Mouse (Mus musculus): ENCODE results near the gene Trf. TPM values are rescaled to one million over a fixed set of nuclear protein-coding genes. Genes with fewer than 3 reads are reported as not detected.
A peak's percentile ranks its signal among the peaks of the same experiment; 100 is the strongest.

The Trf gene
- polyA plus RNA-seq, 1 experiment from 2014 or later = 10.5 TPM

DNA sequence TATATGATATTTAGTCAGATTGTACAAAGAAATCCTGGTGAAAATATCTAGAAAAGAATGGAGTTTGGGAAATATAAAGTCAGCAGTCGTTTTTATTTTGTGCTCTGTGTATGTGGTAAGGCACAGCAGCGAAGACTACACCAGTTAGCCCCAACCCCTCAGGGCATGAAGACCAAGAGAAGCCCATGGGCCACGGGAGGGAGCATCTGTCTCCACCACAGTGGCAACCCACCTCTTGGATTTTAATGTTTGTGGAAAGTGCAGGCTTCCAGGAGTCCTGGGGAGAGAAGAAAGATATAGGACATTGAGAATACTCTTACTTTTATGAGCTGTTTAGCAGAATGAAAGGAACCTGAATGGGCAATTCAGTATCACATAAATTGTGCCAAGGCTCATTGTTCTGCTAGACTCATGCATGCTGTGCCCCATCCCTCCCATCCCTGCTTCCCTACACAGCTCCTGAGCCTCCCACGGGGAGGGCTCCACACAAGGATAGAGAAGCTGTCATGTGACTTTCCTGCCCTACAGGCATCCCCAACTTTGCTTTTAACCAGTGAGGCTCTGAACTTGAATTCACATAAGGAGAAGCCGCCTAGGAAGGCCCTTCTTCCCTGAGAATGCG, 21.3 kb downstream of the Trf start:
- Histone ChIP-seq H3K4me1 (no peaks in the 10 kb centered on the region), H3K4me3 (no peak overlapping the region), H3K27me3 (ENCODE audit: low read depth, poor library complexity, severe bottlenecking) (no peaks in the 10 kb centered on the region), H3K36me3 (no peaks in the 10 kb centered on the region), H3K9me3 (replicated peaks) (no peaks in the 10 kb centered on the region), H3K27ac (no peak overlapping the region)
- 62% methylated on average over 6 of the region's 6 CpGs for WGBS
- DNase-seq (ENCODE audit: low spot score) = no peak

DNA sequence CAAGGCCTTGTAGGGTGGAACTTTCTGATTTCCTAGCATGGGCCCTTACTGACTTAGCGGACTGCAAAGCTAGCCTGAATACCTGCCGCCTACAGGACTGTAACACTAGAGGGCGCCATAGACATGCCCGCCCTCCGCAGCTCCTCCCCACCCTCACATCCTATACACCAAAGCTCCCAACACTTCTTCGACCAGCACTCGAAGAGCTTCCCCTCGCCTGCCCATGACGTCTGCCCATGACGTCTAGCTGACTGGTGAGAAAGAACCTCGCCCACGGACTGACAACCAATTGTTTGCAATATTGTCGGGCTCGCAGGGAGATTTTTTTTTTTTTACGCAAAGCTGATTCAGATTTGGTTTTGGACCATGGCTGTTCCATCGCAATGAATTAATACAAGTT, 22.4 kb downstream of the Trf start:
- no peaks in the 10 kb centered on the region for H3K36me3 ChIP-seq
- H3K9me3 ChIP-seq (replicated peaks) = no peaks in the 10 kb centered on the region
- H3K27me3 ChIP-seq (ENCODE audit: low read depth, poor library complexity, severe bottlenecking) = no peaks in the 10 kb centered on the region
- H3K27ac ChIP-seq = no peak overlapping the region
- no peaks in the 10 kb centered on the region for H3K4me1 ChIP-seq
- peak; percentile 77 for DNase-seq (ENCODE audit: low spot score)
- H3K4me3 ChIP-seq = peak overlapping the region; percentile 28; the same call in 1 of the 2 replicates
- 11% methylated on average over 16 of the region's 16 CpGs for WGBS

DNA sequence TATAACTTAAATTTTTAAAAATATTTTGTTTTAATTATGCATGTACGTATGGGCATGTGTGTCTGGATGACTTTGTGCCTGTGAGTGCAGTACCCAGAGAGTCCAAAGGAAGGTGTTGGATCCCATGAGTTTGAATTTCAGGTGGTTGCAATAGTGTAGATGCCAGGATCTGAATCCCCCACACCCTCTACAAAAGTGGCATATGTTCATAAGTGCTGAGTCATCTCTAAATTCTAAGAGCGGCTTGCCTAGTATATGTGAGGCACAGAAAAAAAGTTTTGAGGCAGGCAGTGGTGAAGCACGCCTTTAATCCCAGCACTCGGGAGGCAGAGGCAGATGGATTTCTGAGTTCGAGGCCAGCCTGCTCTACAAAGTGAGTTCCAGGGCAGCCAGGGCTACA, 24.5 kb downstream of the Trf start:
- H3K4me3 ChIP-seq = no peak overlapping the region
- no peak for DNase-seq (ENCODE audit: low spot score)
- H3K27ac ChIP-seq = no peak overlapping the region
- WGBS = 91% methylated on average over 5 of the region's 5 CpGs
- H3K9me3 ChIP-seq (replicated peaks) = no peaks in the 10 kb centered on the region
- H3K4me1 ChIP-seq = peaks cover 9% of the 10 kb centered on the region; the same call in 1 of the 2 replicates
- no peaks in the 10 kb centered on the region for H3K27me3 ChIP-seq (ENCODE audit: low read depth, poor library complexity, severe bottlenecking)
- no peaks in the 10 kb centered on the region for H3K36me3 ChIP-seq

DNA sequence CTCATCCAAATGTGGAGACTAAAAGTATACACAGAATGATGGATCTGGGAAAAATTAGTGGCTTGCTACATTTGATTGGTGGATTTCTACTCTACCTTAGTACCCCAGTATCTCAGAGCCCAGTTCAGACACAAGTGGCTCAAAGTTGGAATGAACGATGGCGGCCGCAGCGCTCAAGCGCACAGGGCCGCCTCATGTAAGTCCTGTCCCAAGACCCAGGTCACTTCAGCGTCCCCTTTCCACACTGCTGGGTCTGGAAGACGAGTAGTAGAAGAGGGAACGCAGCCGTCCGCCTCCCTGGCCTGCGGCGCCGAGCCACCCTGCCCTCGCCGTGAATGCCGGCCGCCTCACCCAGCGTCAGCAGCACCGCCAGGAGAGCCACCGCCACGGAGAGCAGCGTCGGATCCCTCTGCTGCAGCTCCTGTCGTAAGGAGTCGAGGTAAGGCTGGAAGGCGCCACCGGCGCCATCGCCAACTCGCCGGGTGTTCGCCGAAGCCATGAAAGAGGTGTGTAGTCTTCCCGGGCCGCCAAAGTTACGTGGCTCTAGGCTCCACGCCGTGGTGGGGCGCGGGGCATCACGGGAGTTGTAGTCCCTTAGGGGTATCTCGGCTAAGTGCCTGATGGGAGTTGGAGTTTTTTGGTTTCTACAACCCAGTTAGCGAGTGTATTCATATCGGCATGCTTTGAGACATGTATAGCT, 28.5 kb downstream of the Trf start, which contains the start of gene Srprb:
TSS of gene Srprb (minus strand) at position 577 of the 700 bp plus-strand sequence.
- under 1% methylated on average over 45 of the region's 45 CpGs for WGBS
- Histone ChIP-seq H3K4me3 (peak within 1 kb of the TSS; percentile 91), H3K27ac (peak within 1 kb of the TSS; percentile 96), H3K4me1 (peaks cover 9% of the 10 kb centered on the region; the same call in 1 of the 2 replicates), H3K9me3 (replicated peaks) (no peaks in the 10 kb centered on the region), H3K27me3 (ENCODE audit: low read depth, poor library complexity, severe bottlenecking) (no peaks in the 10 kb centered on the region), H3K36me3 (peaks cover 38% of the 10 kb centered on the region)
- peak; percentile 92 for DNase-seq (ENCODE audit: low spot score)

DNA sequence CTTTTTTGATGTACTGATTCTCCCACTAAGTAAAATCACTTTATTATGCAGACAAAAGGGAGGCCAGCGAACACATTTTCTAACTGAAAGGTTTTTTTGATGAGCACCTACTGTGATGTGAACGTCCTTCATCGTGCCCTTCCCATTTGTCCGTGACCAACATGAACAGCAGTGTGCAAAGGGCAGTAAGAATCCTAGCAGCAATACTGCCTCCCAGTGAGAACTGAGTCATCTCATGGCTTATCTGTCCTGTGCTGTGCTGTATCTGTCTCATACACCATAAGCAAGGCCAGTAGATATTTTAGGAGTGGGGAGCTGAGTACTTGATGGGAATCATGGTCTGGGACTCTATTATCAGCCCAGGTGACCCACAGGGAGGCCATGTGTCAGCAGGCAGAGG, 41.8 kb downstream of the Trf start:
- no peaks in the 10 kb centered on the region for H3K27me3 ChIP-seq (ENCODE audit: low read depth, poor library complexity, severe bottlenecking)
- no peaks in the 10 kb centered on the region for H3K9me3 ChIP-seq (replicated peaks)
- no peak for DNase-seq (ENCODE audit: low spot score)
- WGBS = 95% methylated on average over 4 of the region's 4 CpGs
- H3K4me3 ChIP-seq = no peak overlapping the region
- no peaks in the 10 kb centered on the region for H3K4me1 ChIP-seq
- peaks cover 60% of the 10 kb centered on the region for H3K36me3 ChIP-seq
- H3K27ac ChIP-seq = no peak overlapping the region

DNA sequence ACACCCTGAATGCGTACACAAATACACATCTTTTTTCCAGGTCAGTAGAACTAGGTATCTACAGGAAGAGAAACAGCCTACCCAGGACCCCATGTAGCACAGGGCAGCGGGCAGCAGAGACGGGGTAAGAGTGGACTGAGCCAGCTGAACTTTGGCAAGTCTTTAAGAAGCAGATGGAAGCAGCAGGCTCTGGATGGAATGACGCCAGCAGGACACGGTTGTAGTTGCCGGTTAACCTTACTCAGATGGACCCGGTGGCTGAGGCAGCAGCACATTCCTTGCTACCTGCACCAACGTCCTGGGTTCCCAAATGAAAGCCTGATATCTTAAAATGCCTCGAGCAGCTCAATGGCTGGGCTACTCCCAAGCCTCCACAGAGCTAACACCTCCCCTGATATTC, 43.5 kb downstream of the Trf start:
- 78% methylated on average over 9 of the region's 9 CpGs for WGBS
- Histone ChIP-seq H3K27me3 (ENCODE audit: low read depth, poor library complexity, severe bottlenecking) (no peaks in the 10 kb centered on the region), H3K27ac (no peak overlapping the region), H3K9me3 (replicated peaks) (no peaks in the 10 kb centered on the region), H3K4me1 (no peaks in the 10 kb centered on the region), H3K36me3 (peaks cover 43% of the 10 kb centered on the region), H3K4me3 (no peak overlapping the region)
- DNase-seq (ENCODE audit: low spot score) = no peak

DNA sequence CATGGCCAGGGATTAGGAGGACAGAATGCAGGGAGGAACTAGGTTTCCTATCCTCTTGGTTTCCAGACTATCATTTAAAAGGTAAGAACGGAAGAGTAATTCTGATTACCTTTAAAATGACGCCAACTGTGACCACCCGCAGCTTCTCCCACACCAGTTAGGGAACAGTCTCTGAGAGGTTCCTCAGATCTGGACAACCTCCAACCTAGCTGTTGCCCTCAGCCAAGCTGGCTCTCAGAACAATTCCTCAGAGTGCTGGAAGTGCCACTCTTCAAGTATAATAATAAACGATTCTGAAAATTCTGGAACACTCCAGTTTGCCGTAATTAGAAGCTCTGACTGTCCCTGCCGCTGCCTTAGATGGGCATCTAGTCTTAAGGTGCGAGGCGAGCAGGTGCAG, 44.3 kb downstream of the Trf start:
- no peaks in the 10 kb centered on the region for H3K9me3 ChIP-seq (replicated peaks)
- no peak for DNase-seq (ENCODE audit: low spot score)
- no peaks in the 10 kb centered on the region for H3K27me3 ChIP-seq (ENCODE audit: low read depth, poor library complexity, severe bottlenecking)
- 90% methylated on average over 8 of the region's 8 CpGs for WGBS
- H3K36me3 ChIP-seq = peaks cover 35% of the 10 kb centered on the region
- H3K27ac ChIP-seq = no peak overlapping the region
- peaks cover 3% of the 10 kb centered on the region; the same call in 1 of the 2 replicates for H3K4me1 ChIP-seq
- H3K4me3 ChIP-seq = no peak overlapping the region

DNA sequence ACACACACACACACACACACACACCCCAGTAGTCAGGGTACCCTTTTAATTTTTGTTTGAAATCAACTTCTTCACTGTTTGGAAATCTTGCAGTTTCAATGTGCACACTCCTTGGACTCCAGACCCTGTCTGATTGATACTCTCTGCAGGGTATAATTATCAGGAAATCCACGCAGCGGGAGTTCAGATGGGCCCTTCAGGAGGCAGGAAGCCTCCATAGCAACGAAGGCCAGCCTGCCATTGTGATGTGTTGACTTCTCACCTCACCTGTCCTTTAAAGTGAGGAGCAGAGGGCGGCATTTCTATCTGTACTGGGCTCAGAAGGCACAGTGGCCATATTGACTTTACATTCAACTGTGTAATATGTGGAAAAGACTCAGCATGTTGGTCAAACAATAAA, 45.4 kb downstream of the Trf start:
- WGBS = 63% methylated on average over 4 of the region's 4 CpGs

DNA sequence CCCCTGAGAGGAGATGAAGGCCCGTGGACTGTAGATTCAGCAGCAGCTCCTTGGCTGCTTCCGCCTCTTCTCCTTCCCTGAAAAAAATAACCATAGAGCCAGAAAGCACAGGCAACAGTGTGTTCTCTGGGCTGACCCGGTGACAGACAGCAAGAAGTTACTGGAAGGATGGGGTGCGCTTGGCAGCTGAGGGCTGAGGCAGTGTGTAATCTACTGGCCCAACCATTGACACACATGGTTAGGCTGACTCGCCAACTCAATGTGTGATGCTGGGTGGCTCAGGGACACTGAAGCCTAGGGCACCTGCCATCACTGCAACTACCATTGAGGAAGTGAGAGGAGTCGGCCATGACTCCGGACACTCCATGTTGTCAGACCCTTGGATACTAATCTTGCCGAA, 48.4 kb downstream of the Trf start:
- WGBS = 89% methylated on average over 8 of the region's 8 CpGs
- H3K27me3 ChIP-seq (ENCODE audit: low read depth, poor library complexity, severe bottlenecking) = no peaks in the 10 kb centered on the region
- no peak overlapping the region for H3K4me3 ChIP-seq
- H3K36me3 ChIP-seq = no peaks in the 10 kb centered on the region
- no peaks in the 10 kb centered on the region for H3K9me3 ChIP-seq (replicated peaks)
- H3K4me1 ChIP-seq = peaks cover 11% of the 10 kb centered on the region
- no peak overlapping the region for H3K27ac ChIP-seq
- no peak for DNase-seq (ENCODE audit: low spot score)

More for the DNA sequence above, 45.4 kb downstream of the Trf start:
- H3K4me1 ChIP-seq = peaks cover 11% of the 10 kb centered on the region
- no peak overlapping the region for H3K4me3 ChIP-seq
- no peak overlapping the region for H3K27ac ChIP-seq
- H3K27me3 ChIP-seq (ENCODE audit: low read depth, poor library complexity, severe bottlenecking) = no peaks in the 10 kb centered on the region
- H3K9me3 ChIP-seq (replicated peaks) = no peaks in the 10 kb centered on the region
- peaks cover 24% of the 10 kb centered on the region for H3K36me3 ChIP-seq
- no peak for DNase-seq (ENCODE audit: low spot score)

DNA sequence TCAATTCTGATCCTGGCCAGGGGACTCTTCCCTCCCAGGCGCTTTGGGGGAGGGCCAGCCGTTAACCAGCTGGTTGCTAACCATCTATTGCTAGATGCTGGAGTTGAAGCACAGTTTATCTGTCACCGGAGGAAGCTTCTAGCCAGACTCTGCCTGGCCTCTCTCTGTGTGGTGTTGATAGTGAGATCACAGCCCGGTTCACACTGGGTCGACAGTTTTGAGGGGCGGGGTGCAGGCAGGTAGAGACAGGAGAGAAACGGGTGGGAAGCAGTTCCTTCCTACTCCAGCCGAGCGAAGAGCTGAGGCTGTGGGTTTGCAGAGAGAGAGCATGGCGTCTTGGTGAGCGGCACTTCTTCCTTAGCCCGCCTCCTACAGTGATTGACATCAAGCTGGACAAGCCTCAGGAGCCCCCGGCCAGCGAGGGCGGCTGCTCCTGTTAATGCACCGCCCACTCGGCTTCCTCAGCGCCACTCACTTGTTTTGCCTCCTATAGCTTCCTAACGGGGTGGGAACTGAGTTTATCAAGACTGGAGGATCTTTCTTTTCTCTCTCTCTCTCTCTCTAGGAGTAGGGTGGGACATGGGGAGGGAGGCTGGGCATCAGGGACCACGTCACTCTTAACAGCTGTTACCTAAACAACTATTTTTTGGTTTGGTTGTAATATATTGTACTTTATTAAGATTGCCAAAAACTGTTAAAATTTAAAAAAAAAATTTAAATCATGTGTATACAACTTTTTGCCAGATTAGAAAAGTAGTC, 49.3 kb downstream of the Trf start:
- Histone ChIP-seq H3K36me3 (no peaks in the 10 kb centered on the region), H3K9me3 (replicated peaks) (no peaks in the 10 kb centered on the region), H3K4me3 (peak overlapping the region; percentile 54), H3K4me1 (peaks cover 11% of the 10 kb centered on the region), H3K27me3 (ENCODE audit: low read depth, poor library complexity, severe bottlenecking) (no peaks in the 10 kb centered on the region), H3K27ac (peak overlapping the region; percentile 82)
- peak; percentile 76 for DNase-seq (ENCODE audit: low spot score)
- 4% methylated on average over 20 of the region's 20 CpGs for WGBS

DNA sequence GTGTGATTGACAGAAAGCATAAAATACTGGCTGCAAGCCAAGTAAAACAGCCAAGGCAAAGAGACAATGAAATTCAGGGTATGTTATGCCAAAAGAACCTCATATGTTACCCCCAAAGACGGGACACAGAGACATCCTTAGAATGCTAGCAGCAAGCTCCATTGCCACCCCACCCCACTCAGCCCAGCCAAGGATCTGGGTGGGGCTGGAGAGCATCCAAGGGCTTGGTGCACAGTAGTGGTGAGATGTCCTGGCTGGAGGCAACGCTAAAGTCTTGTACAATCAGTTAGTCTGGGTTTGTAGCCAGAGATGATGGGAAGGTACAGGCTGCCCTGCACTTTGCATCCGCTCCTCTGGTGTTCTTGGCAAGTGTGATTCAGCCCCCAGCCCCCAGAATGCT, 49.9 kb downstream of the Trf start:
- H3K4me3 ChIP-seq = peak overlapping the region; percentile 54
- DNase-seq (ENCODE audit: low spot score) = no peak

DNA sequence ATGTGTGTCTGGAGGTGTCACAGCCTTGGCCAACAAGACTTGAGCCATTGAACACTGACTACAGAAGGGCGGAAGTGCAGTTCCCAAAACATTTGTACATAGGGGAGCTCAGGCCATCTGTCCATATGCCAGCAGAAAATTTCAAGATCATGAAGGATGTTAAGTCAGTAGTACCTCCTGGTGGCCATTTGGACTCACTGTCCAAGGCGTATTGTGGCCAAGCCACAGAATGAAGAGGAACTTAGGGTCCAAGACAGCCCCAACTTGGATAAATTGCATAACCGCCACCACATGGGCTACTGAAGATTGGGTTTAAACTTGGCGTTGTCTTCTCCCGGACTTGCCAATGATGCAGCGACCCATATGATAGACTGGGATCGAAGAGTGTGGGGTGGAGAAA, 54.6 kb downstream of the Trf start:
- no peak overlapping the region for H3K27ac ChIP-seq
- H3K27me3 ChIP-seq (ENCODE audit: low read depth, poor library complexity, severe bottlenecking) = no peaks in the 10 kb centered on the region
- no peak overlapping the region for H3K4me3 ChIP-seq
- no peaks in the 10 kb centered on the region for H3K36me3 ChIP-seq
- no peaks in the 10 kb centered on the region for H3K9me3 ChIP-seq (replicated peaks)
- WGBS = 97% methylated on average over 7 of the region's 7 CpGs
- peaks cover 10% of the 10 kb centered on the region for H3K4me1 ChIP-seq
- no peak for DNase-seq (ENCODE audit: low spot score)

More for the DNA sequence above, 49.9 kb downstream of the Trf start:
- H3K4me1 ChIP-seq = peaks cover 11% of the 10 kb centered on the region
- H3K9me3 ChIP-seq (replicated peaks) = no peaks in the 10 kb centered on the region
- 66% methylated on average over 3 of the region's 3 CpGs for WGBS
- no peaks in the 10 kb centered on the region for H3K36me3 ChIP-seq
- peak overlapping the region; percentile 82 for H3K27ac ChIP-seq
- H3K27me3 ChIP-seq (ENCODE audit: low read depth, poor library complexity, severe bottlenecking) = no peaks in the 10 kb centered on the region

Data from limb, embryonic 10.5 days (tissue).